Mouse (Mus musculus) hindbrain, postnatal 0 days (tissue): ENCODE results near the gene Cfap61. TPM values are rescaled to one million over a fixed set of nuclear protein-coding genes. Genes with fewer than 3 reads are reported as not detected.

Source experiments
- ATAC-seq: fragments of 200-750 bp; cut with Nextera tagmentation; 2 replicates; pipeline ENCODE4 v1.8.0; 2017; ENCODE audit warnings: mild to moderate bottlenecking, moderate TSS enrichment, moderate library complexity
- DNase-seq: peaks from one replicate; pipeline ENCODE4 v3.0.0-alpha.2; 2015; ENCODE audit warnings: low spot score
- H3K27ac ChIP-seq: fragments of 300-500 bp; sonication (generic); 2 replicates; pipeline ENCODE4 v1.5.1; 2014; ENCODE audit warnings: mild to moderate bottlenecking
- H3K27me3 ChIP-seq: fragments of 300-500 bp; sonication (generic); 2 replicates; pipeline ENCODE4 v1.6.1; 2014; ENCODE audit warnings: low read length, mixed read lengths; ENCODE audit not compliant: insufficient read depth
- H3K36me3 ChIP-seq: fragments of 300-500 bp; sonication (generic); 2 replicates; pipeline ENCODE4 v1.6.1; 2014; ENCODE audit warnings: low read length, mixed read lengths; ENCODE audit not compliant: insufficient read depth
- H3K4me1 ChIP-seq: fragments of 300-500 bp; sonication (generic); 2 replicates; pipeline ENCODE4 v1.6.1; 2014; ENCODE audit warnings: antibody characterized with exemption, low read length, mixed read lengths; ENCODE audit not compliant: insufficient read depth
- H3K4me2 ChIP-seq: fragments of 300-500 bp; sonication (generic); 2 replicates; pipeline ENCODE4 v1.6.1; 2014; ENCODE audit warnings: low read depth, mild to moderate bottlenecking, low read length, moderate library complexity, mixed read lengths
- H3K4me3 ChIP-seq: fragments of 300-500 bp; sonication (generic); 2 replicates; pipeline ENCODE4 v1.5.1; 2014; ENCODE audit warnings: low read length
- H3K9ac ChIP-seq: fragments of 300-500 bp; sonication (generic); replicated peaks from 2 replicates; pipeline ENCODE4 v1.6.1; 2014; ENCODE audit warnings: mild to moderate bottlenecking, low read length, moderate library complexity, mixed read lengths
- H3K9me3 ChIP-seq: fragments of 300-500 bp; sonication (generic); 2 replicates; pipeline ENCODE4 v1.6.1; 2016; ENCODE audit warnings: low read length, mixed read lengths
- CTCF ChIP-seq: IDR thresholded peaks from 2 replicates; pipeline ENCODE4 v1.5.1; 2016; ENCODE audit warnings: antibody characterized with exemption, control low read depth, low read depth
- WGBS: fragments of 180-500 bp; shearing (Covaris S2); extraction: QIAGEN DNeasy Blood & Tissue Kit; methylation state at CpG from one replicate; pipeline ENCODE4 v1.1.7; 2014; 5-methylcytosine and 5-hydroxymethylcytosine counted together
- polyA plus RNA-seq: library from polyadenylated mRNA; unstranded; fragments of >200 nt; fragmentation: Nextera tagmentation; extraction: Ambion mirVana; gene quantifications from 2 replicates; pipeline ENCODE4 v1.2.1, GENCODE M21; 2015
- total RNA-seq: library from RNA; depleted of rRNA; stranded (reverse); fragments of >200 nt; gene quantifications from 2 replicates; pipeline ENCODE4 v1.2.3, GENCODE M21; 2014

Gene Cfap61
- total and polyA plus RNA-seq, 2 experiments from 2014 or later = 3.7 to 4.1 TPM

DNA sequence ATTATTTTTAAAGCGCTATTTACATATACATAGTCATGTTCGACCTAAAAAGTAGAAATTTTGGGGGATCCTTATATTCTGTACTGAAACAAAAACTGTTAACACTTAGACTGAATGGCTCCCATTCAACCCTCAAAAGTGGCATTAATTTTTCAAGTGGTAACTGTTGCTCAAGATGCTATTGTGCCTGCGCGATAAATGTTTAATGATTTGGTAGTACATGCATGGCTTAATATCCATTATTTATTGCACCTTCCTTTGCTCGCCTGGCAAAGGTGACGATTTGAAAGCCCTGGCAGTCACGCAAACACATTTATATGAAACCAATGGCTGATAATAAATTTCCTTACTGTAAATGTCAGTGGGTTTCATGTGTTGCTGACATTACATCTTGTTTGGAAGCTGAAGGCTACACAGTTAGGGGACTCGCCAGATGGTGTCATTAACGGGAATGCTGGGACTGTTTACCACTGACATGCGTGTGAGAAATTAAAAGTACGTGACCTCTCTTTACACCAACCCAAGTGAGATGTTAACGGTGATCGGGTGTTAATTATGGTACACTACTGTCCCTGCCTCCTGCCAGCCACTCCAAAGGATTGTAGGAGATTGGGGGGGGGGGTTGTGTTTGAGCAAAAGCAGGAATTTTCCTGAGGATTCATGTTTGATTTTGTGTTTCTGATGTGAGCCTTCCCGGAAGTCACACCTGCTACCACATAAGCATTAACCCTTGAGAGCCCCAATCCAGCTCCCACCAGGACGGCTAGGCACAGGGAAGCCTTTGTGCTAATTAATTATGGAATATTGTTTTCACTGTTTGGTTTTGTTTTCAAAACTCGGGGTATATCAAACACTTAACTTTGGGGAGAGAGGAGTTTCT, 127.1 kb downstream of the Cfap61 start:
- H3K4me3 ChIP-seq = no peak overlapping the region
- 33% methylated on average over 16 of the region's 16 CpGs for WGBS
- peak; percentile 33; the same call in 1 of the 2 replicates for ATAC-seq
- H3K27me3 ChIP-seq = no peaks in the 10 kb centered on the region
- no peaks in the 10 kb centered on the region for H3K9me3 ChIP-seq
- H3K9ac ChIP-seq = no peak overlapping the region
- no peak for TF ChIP-seq CTCF
- no peak overlapping the region for H3K27ac ChIP-seq
- H3K4me2 ChIP-seq = peak overlapping the region; percentile 28
- peak; percentile 58 for DNase-seq
- H3K36me3 ChIP-seq = no peaks in the 10 kb centered on the region
- H3K4me1 ChIP-seq = peaks cover 19% of the 10 kb centered on the region; the same call in 1 of the 2 replicates

DNA sequence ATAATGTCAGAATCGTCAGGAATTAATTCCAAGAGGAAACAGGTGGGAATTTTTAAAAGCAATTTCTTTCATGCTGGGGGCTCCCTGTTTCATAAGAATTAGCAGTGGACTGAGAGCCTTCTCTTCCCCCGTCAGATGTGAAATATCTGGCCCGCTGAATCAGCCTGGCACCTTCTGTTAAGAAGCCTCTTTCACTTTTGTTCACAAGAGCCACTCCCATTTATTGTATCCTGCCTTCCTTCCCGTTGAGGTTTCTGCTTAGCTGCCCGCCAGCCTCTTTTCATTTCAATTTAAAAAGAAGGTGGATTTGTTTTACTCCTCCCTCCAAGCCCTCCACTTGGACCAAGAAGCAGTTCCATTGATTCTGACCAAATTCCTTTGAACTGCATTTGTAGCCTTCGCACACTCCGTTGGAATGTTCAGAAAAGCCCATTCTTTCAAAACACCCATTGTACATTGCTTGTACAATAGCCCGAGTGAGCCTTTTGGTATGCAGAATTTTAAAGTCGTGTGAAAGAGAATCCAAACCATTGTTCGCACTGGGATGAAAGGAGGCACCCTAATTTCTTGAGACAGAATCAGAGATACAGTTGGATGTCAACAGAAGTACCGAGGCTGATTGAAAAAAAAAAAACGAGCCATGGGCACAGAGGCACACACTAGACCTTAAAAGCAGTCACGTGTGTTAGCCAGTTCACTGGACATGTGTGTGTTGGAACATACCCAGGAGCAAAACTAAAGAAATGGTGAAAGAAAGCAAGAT, 127.9 kb downstream of the Cfap61 start:
- 11% methylated on average over 13 of the region's 13 CpGs for WGBS
- Histone ChIP-seq H3K9me3 (no peaks in the 10 kb centered on the region), H3K36me3 (no peaks in the 10 kb centered on the region), H3K4me1 (peaks cover 19% of the 10 kb centered on the region; the same call in 1 of the 2 replicates), H3K4me3 (no peak overlapping the region), H3K27ac (no peak overlapping the region; the same call in 1 of the 2 replicates), H3K27me3 (no peaks in the 10 kb centered on the region), H3K4me2 (peak overlapping the region; percentile 28), H3K9ac (no peak overlapping the region)
- DNase-seq (no peak), ATAC-seq (no peak)
- no peak for TF ChIP-seq CTCF

DNA sequence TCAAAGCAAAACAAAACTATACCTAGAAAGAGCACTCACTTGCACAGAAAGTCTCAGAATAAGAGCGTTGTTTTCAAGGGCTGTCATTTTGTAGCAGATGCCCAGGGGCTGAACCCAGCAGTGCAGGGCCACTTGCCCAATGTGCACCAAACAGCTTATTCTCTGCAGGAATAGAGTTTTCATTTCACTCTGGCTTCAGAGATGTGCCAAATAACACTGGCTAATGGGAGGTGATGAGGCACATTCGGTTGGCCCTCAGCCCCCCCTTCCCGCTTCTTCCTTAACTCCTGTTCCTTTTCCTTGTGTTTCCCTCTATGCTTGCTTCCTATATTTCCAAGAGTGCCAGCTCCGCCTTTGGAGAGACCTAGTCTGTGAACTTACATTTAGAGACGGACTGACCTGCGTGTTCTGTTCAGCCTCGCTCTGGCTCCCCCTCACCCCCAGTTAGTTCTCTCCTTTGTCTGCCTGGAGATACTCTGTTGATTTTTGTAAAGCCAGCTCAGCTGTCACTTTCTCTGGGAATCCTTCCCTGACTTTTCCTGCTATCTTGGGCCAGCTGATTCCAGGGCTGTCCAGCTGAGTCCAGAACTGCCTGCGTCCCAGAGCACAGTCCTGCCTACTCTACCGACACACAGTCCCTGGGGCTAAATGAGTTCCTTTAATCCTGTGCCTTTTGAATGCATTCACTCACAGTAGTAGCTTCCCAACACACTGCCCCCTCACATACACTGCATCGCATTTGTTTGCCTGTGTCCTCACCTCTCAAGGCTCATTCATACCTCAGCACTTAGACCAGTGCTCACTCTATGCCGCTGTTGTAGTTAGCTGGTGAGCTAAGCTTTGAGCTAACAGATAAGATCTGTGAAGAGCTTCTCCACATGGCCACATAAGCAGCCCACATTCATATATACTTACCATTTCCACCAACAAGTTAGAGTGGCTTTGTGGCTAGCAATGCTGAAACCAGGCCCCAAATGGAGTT, 128.8 kb downstream of the Cfap61 start:
- no peak overlapping the region; the same call in 1 of the 2 replicates for H3K27ac ChIP-seq
- H3K4me3 ChIP-seq = no peak overlapping the region
- peak overlapping the region; percentile 28 for H3K4me2 ChIP-seq
- no peak overlapping the region for H3K9ac ChIP-seq
- DNase-seq (peak; percentile 44), ATAC-seq (peak; percentile 55)
- no peaks in the 10 kb centered on the region for H3K36me3 ChIP-seq
- H3K27me3 ChIP-seq = no peaks in the 10 kb centered on the region
- no peaks in the 10 kb centered on the region for H3K9me3 ChIP-seq
- TF ChIP-seq CTCF = no peak
- peaks cover 19% of the 10 kb centered on the region; the same call in 1 of the 2 replicates for H3K4me1 ChIP-seq
- WGBS = 30% methylated on average over 11 of the region's 11 CpGs

DNA sequence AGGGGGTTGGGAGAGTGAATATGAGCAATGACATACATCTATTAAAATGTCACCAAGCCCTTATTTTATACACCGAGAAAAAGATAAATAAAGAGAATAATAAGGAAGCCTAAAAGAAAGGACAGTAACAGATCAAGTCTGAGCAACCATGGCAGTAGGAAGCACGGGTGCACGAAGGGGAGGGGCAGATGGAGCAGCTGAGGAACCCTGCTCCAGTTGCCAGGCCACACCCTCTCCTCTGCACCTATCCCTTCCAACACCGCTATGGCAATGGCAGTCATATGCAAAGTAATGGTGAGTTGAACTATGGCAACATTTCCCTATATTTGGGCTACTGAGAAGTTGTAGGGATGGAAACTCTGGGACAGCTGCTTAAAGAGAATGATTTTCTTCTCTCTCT, 132.8 kb downstream of the Cfap61 start:
- H3K9ac ChIP-seq = no peak overlapping the region
- WGBS = 50% methylated on average over 4 of the region's 4 CpGs
- DNase-seq = no peak
- TF ChIP-seq CTCF = no peak
- no peak overlapping the region for H3K4me3 ChIP-seq
- H3K4me1 ChIP-seq = peaks cover 15% of the 10 kb centered on the region; the same call in 1 of the 2 replicates
- no peak overlapping the region for H3K27ac ChIP-seq
- H3K27me3 ChIP-seq = no peaks in the 10 kb centered on the region
- H3K4me2 ChIP-seq = no peak overlapping the region
- ATAC-seq = no peak
- H3K9me3 ChIP-seq = no peaks in the 10 kb centered on the region
- H3K36me3 ChIP-seq = no peaks in the 10 kb centered on the region

DNA sequence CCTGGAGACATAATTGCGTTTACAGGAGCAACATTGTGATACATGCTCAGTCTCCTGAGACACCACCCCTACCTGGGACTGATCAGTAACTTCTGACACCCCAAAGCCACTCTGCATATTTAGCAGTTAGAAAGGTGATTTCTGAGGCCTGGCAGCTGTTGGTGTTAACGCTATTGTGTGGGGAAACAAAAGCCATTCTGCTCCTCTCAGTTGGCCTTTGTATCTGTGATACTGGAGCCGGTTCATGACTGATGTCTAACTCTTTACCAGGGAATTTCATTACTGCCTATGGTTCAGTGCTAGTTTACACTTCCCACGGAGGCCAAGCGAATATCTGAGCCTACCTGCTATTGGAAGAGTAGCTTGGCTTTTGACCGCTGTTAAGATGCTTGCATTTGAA, 138.7 kb downstream of the Cfap61 start:
- no peak for ATAC-seq
- Histone ChIP-seq H3K4me1 (no peaks in the 10 kb centered on the region), H3K27ac (no peak overlapping the region), H3K36me3 (no peaks in the 10 kb centered on the region), H3K9me3 (no peaks in the 10 kb centered on the region), H3K9ac (no peak overlapping the region), H3K4me2 (no peak overlapping the region), H3K4me3 (no peak overlapping the region), H3K27me3 (no peaks in the 10 kb centered on the region)
- DNase-seq = no peak
- no peak for TF ChIP-seq CTCF
- 27% methylated on average over 6 of the region's 6 CpGs for WGBS

DNA sequence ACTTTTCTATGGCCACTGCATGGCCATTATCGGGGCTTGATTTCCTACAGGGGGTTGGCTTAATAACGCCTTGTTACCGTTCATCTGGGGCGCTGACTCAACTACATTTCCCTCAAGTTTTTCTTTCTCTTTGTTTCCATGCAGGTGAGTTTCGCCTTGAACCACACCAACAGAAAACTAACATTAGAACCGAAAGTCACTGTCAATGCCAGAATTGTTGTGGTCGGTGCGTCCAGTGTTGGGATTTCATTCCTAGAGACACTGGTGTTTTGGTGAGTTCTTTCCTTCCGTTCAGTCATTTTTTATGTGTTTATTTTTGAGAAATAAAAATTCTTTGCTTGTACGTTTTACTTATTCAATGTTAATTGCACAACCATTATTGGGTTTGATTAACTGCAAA, 142.5 kb downstream of the Cfap61 start:
- Histone ChIP-seq H3K4me2 (no peak overlapping the region), H3K9ac (no peak overlapping the region), H3K9me3 (no peaks in the 10 kb centered on the region), H3K27me3 (no peaks in the 10 kb centered on the region), H3K4me3 (no peak overlapping the region), H3K36me3 (no peaks in the 10 kb centered on the region), H3K4me1 (no peaks in the 10 kb centered on the region), H3K27ac (no peak overlapping the region)
- ATAC-seq = no peak
- no peak for DNase-seq
- TF ChIP-seq CTCF = no peak
- 95% methylated on average over 10 of the region's 10 CpGs for WGBS
